Mouse (Mus musculus): ENCODE measurements around the gene Slc25a38.

Gene Slc25a38

DNA sequence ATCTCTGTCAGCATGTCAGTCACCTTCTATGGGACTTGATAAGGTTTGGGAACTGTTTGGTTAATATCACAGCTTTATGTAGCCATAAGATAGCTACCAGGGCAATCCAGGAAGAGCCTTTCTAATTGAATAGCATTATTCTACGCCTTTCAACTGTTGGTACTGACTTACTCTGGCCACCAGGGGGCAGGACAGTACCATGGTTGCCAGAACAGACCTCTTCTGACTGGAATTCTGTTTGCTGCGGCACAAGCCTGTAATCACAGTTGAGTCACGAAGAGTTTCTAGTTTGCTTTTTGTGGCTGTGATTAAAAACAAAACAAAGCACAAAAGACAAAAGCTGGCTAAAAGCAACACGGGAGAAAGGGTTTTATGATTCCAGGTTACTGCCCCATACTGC, 30.5 kb downstream of the Slc25a38 start:
- peak; percentile 70 for DNase-seq (ENCODE audit: low read depth, low spot score)

DNA sequence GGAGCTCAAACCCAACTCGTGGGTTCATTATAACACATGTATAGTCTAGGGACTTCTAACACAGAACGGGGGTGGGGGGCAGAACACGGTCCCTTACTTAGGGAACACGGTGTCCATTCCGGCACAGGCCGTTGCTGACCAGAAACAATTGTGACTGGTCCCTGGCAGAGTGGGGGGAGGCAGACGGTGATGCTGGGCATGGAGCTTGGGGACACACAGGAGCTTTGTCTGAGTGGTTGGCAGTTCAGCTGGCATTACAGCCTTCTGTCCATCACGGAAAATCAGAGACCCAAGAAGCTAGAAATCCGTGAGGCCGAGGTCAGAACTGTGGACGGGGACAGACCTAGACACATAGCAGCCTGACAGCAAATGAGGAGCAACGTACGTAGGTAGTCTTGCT, 34.3 kb downstream of the Slc25a38 start:
- DNase-seq (ENCODE audit: low read depth, low spot score) = no peak

DNA sequence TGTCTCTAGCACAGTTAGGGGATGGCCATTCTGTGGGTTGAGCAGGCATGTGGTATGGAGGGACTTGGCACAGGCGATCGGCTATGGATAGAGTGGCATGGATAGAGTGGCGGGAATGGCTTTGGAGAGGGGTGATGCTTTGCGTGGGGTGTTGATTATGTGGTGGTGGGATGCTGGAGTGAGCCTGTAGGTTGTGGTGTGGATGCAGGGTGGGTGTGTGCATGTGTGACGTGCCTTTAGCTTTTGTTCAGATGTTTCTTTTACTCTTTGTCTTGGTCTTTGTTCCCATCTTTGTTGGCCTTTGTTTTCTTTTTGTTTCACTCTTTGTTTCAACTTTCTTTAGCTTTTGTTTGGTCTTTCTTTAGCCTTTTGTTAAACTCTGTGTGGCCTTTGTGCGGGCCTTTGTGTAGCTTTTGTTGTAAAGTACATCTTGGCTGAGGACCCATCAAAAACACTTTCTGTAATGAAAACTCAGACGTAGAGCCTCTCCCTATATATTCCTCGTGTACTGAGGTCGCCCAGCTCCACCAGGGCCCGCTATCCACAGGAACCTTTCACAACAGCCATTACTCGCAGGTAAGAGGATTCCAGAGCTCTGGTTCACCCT, 39.2 kb downstream of the Slc25a38 start, which contains the start of gene Mobp:
Mobp (plus strand) TSS at position 486 of the 607 bp plus-strand sequence.
- no peak for DNase-seq (ENCODE audit: low read depth, low spot score)

DNA sequence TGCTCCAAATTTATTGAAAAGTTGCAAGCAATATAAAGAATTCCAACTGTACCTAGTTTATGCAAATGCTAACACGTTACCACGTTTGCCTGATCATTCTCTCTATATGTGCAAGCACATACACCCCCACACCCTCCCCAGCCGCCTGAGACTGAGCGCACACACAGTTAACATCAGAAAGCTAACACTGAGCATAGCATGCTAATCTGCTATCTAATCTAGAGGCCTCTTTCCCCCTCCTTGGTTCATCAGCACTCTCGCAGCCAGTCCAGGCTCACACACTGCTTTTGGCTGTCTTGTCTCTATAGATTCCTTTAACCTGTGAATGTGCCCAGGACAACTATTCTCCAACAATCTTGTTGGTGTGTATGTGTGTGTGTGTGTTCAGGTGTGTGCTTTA, 41.0 kb downstream of the Slc25a38 start:
- no peak for DNase-seq (ENCODE audit: low read depth, low spot score)

- DNase-seq (ENCODE audit: low read depth, low spot score) = no peak
Observed at GRCm38 (mm10) chr9:120151906-120152399, 41.8 kb downstream of the Slc25a38 start.

DNA sequence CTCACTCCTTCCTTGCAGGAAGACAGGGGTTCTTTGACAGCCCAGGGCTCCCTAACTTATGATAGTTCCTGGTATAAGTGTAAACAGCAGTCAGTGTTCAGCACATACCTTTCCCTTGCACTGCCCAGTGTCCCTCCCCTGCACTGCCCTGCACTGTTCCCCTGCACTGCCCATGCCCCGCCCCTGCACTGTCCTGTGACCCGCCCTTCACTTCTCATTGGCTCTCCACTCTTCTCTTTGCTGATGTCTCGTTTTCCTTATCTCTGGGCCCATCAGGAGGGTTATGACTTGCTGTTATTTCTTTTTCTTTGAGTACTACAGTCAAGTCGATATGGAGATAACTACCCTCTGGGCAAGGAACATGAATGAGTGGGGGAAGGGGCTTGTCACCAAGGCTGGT, 47.9 kb downstream of the Slc25a38 start:
- no peak for DNase-seq (ENCODE audit: low read depth, low spot score)

- no peak for DNase-seq (ENCODE audit: low read depth, low spot score)
Observed at GRCm38 (mm10) chr9:120163862-120164261, 53.7 kb downstream of the Slc25a38 start.

DNA sequence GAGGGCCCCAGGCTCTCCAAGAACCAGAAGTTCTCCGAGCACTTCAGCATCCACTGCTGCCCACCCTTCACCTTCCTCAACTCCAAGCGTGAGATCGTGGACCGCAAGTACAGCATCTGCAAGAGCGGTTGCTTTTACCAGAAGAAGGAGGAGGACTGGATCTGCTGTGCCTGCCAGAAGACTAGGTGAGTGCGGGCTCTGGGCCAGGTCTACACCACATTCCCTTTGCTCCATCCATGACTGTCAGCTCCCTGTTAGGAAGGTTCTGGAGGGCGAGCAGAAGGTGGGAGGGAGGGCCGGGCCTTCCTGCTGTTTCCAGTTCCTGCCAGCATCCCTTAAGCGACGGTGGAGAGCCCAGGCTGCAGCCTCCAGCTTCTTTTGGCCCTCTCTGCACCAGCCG, 57.7 kb downstream of the Slc25a38 start:
- DNase-seq (ENCODE audit: low read depth, low spot score) = no peak

- DNase-seq (ENCODE audit: low read depth, low spot score) = peak; percentile 46
Observed at GRCm38 (mm10) chr9:120171295-120171694, 61.1 kb downstream of the Slc25a38 start.

All from retina, postnatal 7 days (tissue).